9 mouse cellular contexts compared by ENCODE assay signal in genomic region chr3:94364154-94364526, GRCm38 (mm10). TPM values are rescaled to one million over a fixed set of nuclear protein-coding genes. Genes with fewer than 3 reads are reported as not detected.
DNase-seq lines count a peak whose midpoint lies in the region; ATAC-seq and TF ChIP-seq lines count a peak whose summit lies in the region.
"Had no signal": no experiment of that assay in that cellular context is flagged by ENCODE, and none has a peak within 500 bp of the region (broad histone marks: within the 10 kb centered on the region; RNA-seq: fewer than 3 reads in every experiment).

No protein-coding gene starts in this region.

- H3K27ac ChIP-seq in heart, adult 2 months = no peak overlapping the region
- no peak overlapping the region for H3K27ac ChIP-seq in ES-Bruce4 (ENCODE audit: insufficient read depth, low read length)
- peak overlapping the region; percentile 53 for H3K27ac ChIP-seq in forebrain, embryonic 15.5 days (replicated peaks)
- no peak overlapping the region for H3K27ac ChIP-seq in liver, embryonic 13.5 days

- H3K4me1 ChIP-seq in heart, adult 2 months (ENCODE audit: control insufficient read depth, insufficient read depth, low read length) = no peaks in the 10 kb centered on the region
- H3K4me1 ChIP-seq in ES-Bruce4 (ENCODE audit: control insufficient read depth, insufficient read depth, low read length) = no peaks in the 10 kb centered on the region
- H3K4me1 ChIP-seq in forebrain, embryonic 15.5 days = peaks cover 12% of the 10 kb centered on the region
- peaks cover 4% of the 10 kb centered on the region; the same call in 1 of the 2 replicates for H3K4me1 ChIP-seq in liver, embryonic 13.5 days (replicated peaks)

- peak; percentile 61 for ATAC-seq in forebrain, embryonic 15.5 days (replicated peaks)
- ATAC-seq in liver, embryonic 13.5 days (ENCODE audit: low read depth) = no peak
- no peak for ATAC-seq in granulocyte monocyte progenitor cell, adult 5-6 weeks (replicated peaks; ENCODE audit: poor library complexity, severe bottlenecking)

- no peaks in the 10 kb centered on the region for H3K9me3 ChIP-seq in ES-Bruce4 (replicated peaks; ENCODE audit: control insufficient read depth, insufficient read depth, low read length, poor library complexity, severe bottlenecking)
- no peaks in the 10 kb centered on the region for H3K9me3 ChIP-seq in forebrain, embryonic 15.5 days
- H3K9me3 ChIP-seq in liver, embryonic 13.5 days (replicated peaks) = no peaks in the 10 kb centered on the region

- WGBS in heart, adult 2 months = 6% methylated on average over 23 of the region's 23 CpGs
- WGBS in forebrain, embryonic 15.5 days = 4% methylated on average over 23 of the region's 23 CpGs
- WGBS in liver, embryonic 13.5 days (ENCODE audit: insufficient replicate concordance) = 6% methylated on average over 23 of the region's 23 CpGs

- H3K79me2 ChIP-seq in heart, adult 2 months (replicated peaks; ENCODE audit: control insufficient read depth, insufficient read depth, low read length) = no peaks in the 10 kb centered on the region

- peak overlapping the region; percentile 44 for H3K4me3 ChIP-seq in heart, adult 2 months
- H3K4me3 ChIP-seq in ES-Bruce4 (ENCODE audit: low read depth, low read length) = peak overlapping the region; percentile 74
- peak overlapping the region; percentile 59 for H3K4me3 ChIP-seq in forebrain, embryonic 15.5 days
- H3K4me3 ChIP-seq in liver, embryonic 13.5 days (replicated peaks) = peak overlapping the region; percentile 43

- DNase-seq in heart, adult 2 months = no peak
- DNase-seq in heart, adult 18-20 months = no peak
- no peak for DNase-seq in liver, embryonic 13.5 days
- no peak for DNase-seq in frontal cortex, postnatal 14 days (ENCODE audit: low spot score in 2 of 2)
- DNase-seq in T-cell, adult 2 months (ENCODE audit: low spot score) = no peak

- intact Hi-C loops in heart, adult 2 months (cut with DNase I) = no loop called here

- peak overlapping the region; percentile 85 for H3K9ac ChIP-seq in heart, adult 2 months (ENCODE audit: low read depth, low read length)
- H3K9ac ChIP-seq in ES-Bruce4 (ENCODE audit: low read depth, poor library complexity, severe bottlenecking) = peak overlapping the region; percentile 79
- H3K9ac ChIP-seq in forebrain, embryonic 15.5 days (replicated peaks) = peak overlapping the region; percentile 75
- peak overlapping the region; percentile 36; the same call in 1 of the 2 replicates for H3K9ac ChIP-seq in liver, embryonic 13.5 days

- no peak for TF ChIP-seq CTCF in heart, adult 2 months (IDR thresholded peaks at IDR 0.05)
- no peak for TF ChIP-seq CTCF in ES-Bruce4 (IDR thresholded peaks at IDR 0.05; ENCODE audit: low read depth, low read length)

- H3K36me3 ChIP-seq in heart, adult 2 months (ENCODE audit: control insufficient read depth, insufficient read depth, low read length) = no peaks in the 10 kb centered on the region
- H3K36me3 ChIP-seq in ES-Bruce4 (ENCODE audit: control insufficient read depth, insufficient read depth, low read length, poor library complexity, severe bottlenecking) = no peaks in the 10 kb centered on the region
- no peaks in the 10 kb centered on the region for H3K36me3 ChIP-seq in forebrain, embryonic 15.5 days
- no peaks in the 10 kb centered on the region for H3K36me3 ChIP-seq in liver, embryonic 13.5 days

- TF ChIP-seq POLR2A in heart, adult 2 months (IDR thresholded peaks at IDR 0.05; ENCODE audit: insufficient read depth, low read depth, low read length) = no peak
- no peak for TF ChIP-seq POLR2A in ES-Bruce4 (IDR thresholded peaks at IDR 0.05; ENCODE audit: insufficient read depth, low read length)

- peak overlapping the region; percentile 92 for H3K4me2 ChIP-seq in forebrain, embryonic 15.5 days (replicated peaks)
- peak overlapping the region; percentile 62 for H3K4me2 ChIP-seq in liver, embryonic 13.5 days

- no peak for TF ChIP-seq EP300 in heart, adult 2 months (IDR thresholded peaks at IDR 0.05; ENCODE audit: insufficient read depth, low read depth, low read length)
- no peak for TF ChIP-seq EP300 in ES-Bruce4 (IDR thresholded peaks at IDR 0.05; ENCODE audit: insufficient read depth, low read depth, low read length)

- H3K27me3 ChIP-seq in heart, adult 2 months (ENCODE audit: control insufficient read depth, insufficient read depth, low read length) = peaks cover 2% of the 10 kb centered on the region; the same call in 1 of the 2 replicates
- H3K27me3 ChIP-seq in ES-Bruce4 (ENCODE audit: control insufficient read depth, insufficient read depth, low read length, poor library complexity, severe bottlenecking) = peaks cover 11% of the 10 kb centered on the region
- H3K27me3 ChIP-seq in forebrain, embryonic 15.5 days = peaks cover 15% of the 10 kb centered on the region; the same call in 1 of the 2 replicates
- H3K27me3 ChIP-seq in liver, embryonic 13.5 days = peaks cover 51% of the 10 kb centered on the region
- H3K27me3 ChIP-seq: CH12.LX had no signal

RNA-seq across cellular contexts. Expression of gene C2cd4d, which starts 1.9 kb away (rescaled TPM):
- total RNA-seq in heart, adult 2 months (2021) = not detected
- 0.14 TPM in 1 of 2 replicates, not detected in the other for polyA plus RNA-seq in heart, adult 2 months (2012; rRNA removed)
- under 1 TPM; 0.20 to 0.21 TPM for total RNA-seq in heart, adult 18-20 months (2021)
- not detected in 2 replicates for polyA plus RNA-seq in ES-Bruce4 (2011; ENCODE audit: insufficient read depth, insufficient read length, low read depth, missing spikeins)
- polyA plus RNA-seq in forebrain, embryonic 15.5 days (2015; fragmentation: Nextera tagmentation; extraction: Ambion mirVana) = 1.3 and 1.7 TPM in 2 replicates
- 0.22 TPM in 1 of 2 replicates, not detected in the other for polyA plus RNA-seq in liver, embryonic 13.5 days (2015; fragmentation: Nextera tagmentation; extraction: Ambion mirVana)
- not detected in 2 replicates for total RNA-seq in granulocyte monocyte progenitor cell, adult 5-6 weeks (2014; fragmentation: Nextera tagmentation)
- not detected in 2 replicates for total RNA-seq in granulocyte monocyte progenitor cell, adult 5-6 weeks (2017)
- total RNA-seq: CH12.LX had no signal

RNA-seq across cellular contexts. Expression of gene Rorc, which starts 8.5 kb away (rescaled TPM):
- 10 to 100 TPM; 36.1 to 44.8 TPM for total RNA-seq in heart, adult 2 months (2021)
- polyA plus RNA-seq in heart, adult 2 months (2012; rRNA removed) = 25.7 and 26.7 TPM in 2 replicates
- total RNA-seq in heart, adult 18-20 months (2021) = 10 to 100 TPM; 50.4 to 62.8 TPM
- 0.59 and 0.66 TPM in 2 replicates for polyA plus RNA-seq in ES-Bruce4 (2011; ENCODE audit: insufficient read depth, insufficient read length, low read depth, missing spikeins)
- 1.0 and 1.2 TPM in 2 replicates for polyA plus RNA-seq in forebrain, embryonic 15.5 days (2015; fragmentation: Nextera tagmentation; extraction: Ambion mirVana)
- polyA plus RNA-seq in liver, embryonic 13.5 days (2015; fragmentation: Nextera tagmentation; extraction: Ambion mirVana) = 0.58 and 0.65 TPM in 2 replicates
- not detected in 2 replicates for total RNA-seq in granulocyte monocyte progenitor cell, adult 5-6 weeks (2014; fragmentation: Nextera tagmentation)
- 0.13 TPM in 1 of 2 replicates, not detected in the other for total RNA-seq in granulocyte monocyte progenitor cell, adult 5-6 weeks (2017)

RNA-seq across cellular contexts. Expression of gene Them5, which starts 22.2 kb away (rescaled TPM):
- total RNA-seq in heart, adult 2 months (2021) = not detected
- not detected in 2 replicates for polyA plus RNA-seq in heart, adult 2 months (2012; rRNA removed)
- not detected for total RNA-seq in heart, adult 18-20 months (2021)
- polyA plus RNA-seq in ES-Bruce4 (2011; ENCODE audit: insufficient read depth, insufficient read length, low read depth, missing spikeins) = 0.48 and 0.90 TPM in 2 replicates
- polyA plus RNA-seq in forebrain, embryonic 15.5 days (2015; fragmentation: Nextera tagmentation; extraction: Ambion mirVana) = 0.78 and 1.1 TPM in 2 replicates
- polyA plus RNA-seq in liver, embryonic 13.5 days (2015; fragmentation: Nextera tagmentation; extraction: Ambion mirVana) = not detected in 2 replicates
- not detected in 2 replicates for total RNA-seq in granulocyte monocyte progenitor cell, adult 5-6 weeks (2014; fragmentation: Nextera tagmentation)
- not detected in 2 replicates for total RNA-seq in granulocyte monocyte progenitor cell, adult 5-6 weeks (2017)
- total RNA-seq: CH12.LX had no signal

RNA-seq across cellular contexts. Expression of gene Lingo4, which starts 34.2 kb away (rescaled TPM):
- under 1 TPM; 0.05 to 0.09 TPM for total RNA-seq in heart, adult 2 months (2021)
- polyA plus RNA-seq in heart, adult 2 months (2012; rRNA removed) = 0.04 and 0.09 TPM in 2 replicates
- under 1 TPM; 0.10 to 0.13 TPM for total RNA-seq in heart, adult 18-20 months (2021)
- 0.33 TPM in 1 of 2 replicates, not detected in the other for polyA plus RNA-seq in ES-Bruce4 (2011; ENCODE audit: insufficient read depth, insufficient read length, low read depth, missing spikeins)
- 0.97 and 1.0 TPM in 2 replicates for polyA plus RNA-seq in forebrain, embryonic 15.5 days (2015; fragmentation: Nextera tagmentation; extraction: Ambion mirVana)
- polyA plus RNA-seq in liver, embryonic 13.5 days (2015; fragmentation: Nextera tagmentation; extraction: Ambion mirVana) = 0.03 and 0.06 TPM in 2 replicates
- not detected in 2 replicates for total RNA-seq in granulocyte monocyte progenitor cell, adult 5-6 weeks (2014; fragmentation: Nextera tagmentation)
- not detected in 2 replicates for total RNA-seq in granulocyte monocyte progenitor cell, adult 5-6 weeks (2017)
- total RNA-seq: CH12.LX had no signal

RNA-seq across cellular contexts. Expression of gene Tdrkh, which starts 48.9 kb away (rescaled TPM):
- 1 to 10 TPM; 3.9 to 4.9 TPM for total RNA-seq in heart, adult 2 months (2021)
- polyA plus RNA-seq in heart, adult 2 months (2012; rRNA removed) = 0.64 and 0.82 TPM in 2 replicates
- total RNA-seq in heart, adult 18-20 months (2021) = 1 to 10 TPM; 4.4 to 6.1 TPM
- 8.8 and 12.3 TPM in 2 replicates for polyA plus RNA-seq in ES-Bruce4 (2011; ENCODE audit: insufficient read depth, insufficient read length, low read depth, missing spikeins)
- polyA plus RNA-seq in forebrain, embryonic 15.5 days (2015; fragmentation: Nextera tagmentation; extraction: Ambion mirVana) = 65.3 and 65.9 TPM in 2 replicates
- 9.5 and 13.9 TPM in 2 replicates for polyA plus RNA-seq in liver, embryonic 13.5 days (2015; fragmentation: Nextera tagmentation; extraction: Ambion mirVana)
- 4.5 TPM in 2 replicates for total RNA-seq in granulocyte monocyte progenitor cell, adult 5-6 weeks (2014; fragmentation: Nextera tagmentation)
- total RNA-seq in granulocyte monocyte progenitor cell, adult 5-6 weeks (2017) = 5.7 and 6.1 TPM in 2 replicates
- total RNA-seq: CH12.LX had no signal

Comparison
In these comparisons a context has a peak if more than half of its experiments do, and no peak if none do; other contexts are left out.
1. RNA of gene Rorc, which starts 8.5 kb away (polyA plus RNA-seq): 25.7 to 26.7 TPM in heart, adult 2 months; 1.0 to 1.2 TPM in forebrain, embryonic 15.5 days, 0.59 to 0.66 TPM in ES-Bruce4 and 0.58 to 0.65 TPM in liver, embryonic 13.5 days; every median in the first group is over 10 times any median in the second.
2. Peak in every context shown above with its lines, with median percentiles within 50 percentile points of each other: H3K4me3 ChIP-seq and H3K9ac ChIP-seq.